Mouse (Mus musculus) limb, embryonic 10.5 days (tissue): ENCODE measurements at regions not wholly inside any gene's neighbourhood (a gene's known extent, or its start where the extent isn't known, plus 50 kb on each side); places are given as distances from the start of the nearest gene placed in this dataset.
A peak's percentile ranks its signal among the peaks of the same experiment; 100 is the strongest.

Experiments used
- DNase-seq: peaks from one replicate; pipeline ENCODE4 v3.0.0-alpha.2; 2017; ENCODE audit warnings: low spot score
- H3K27ac ChIP-seq: fragments of 300-500 bp; sonication (generic); 2 replicates; pipeline ENCODE4 v1.5.1; 2016; ENCODE audit warnings: mild to moderate bottlenecking
- H3K27me3 ChIP-seq: fragments of 300-500 bp; sonication (generic); 2 replicates; pipeline ENCODE4 v1.6.1; 2016; ENCODE audit warnings: low read depth, mild to moderate bottlenecking; ENCODE audit not compliant: poor library complexity, severe bottlenecking
- H3K36me3 ChIP-seq: fragments of 300-500 bp; sonication (generic); 2 replicates; pipeline ENCODE4 v1.6.1; 2016; ENCODE audit warnings: mild to moderate bottlenecking, moderate library complexity
- H3K4me1 ChIP-seq: fragments of 300-500 bp; sonication (generic); 2 replicates; pipeline ENCODE4 v1.6.1; 2016
- H3K4me3 ChIP-seq: fragments of 300-500 bp; sonication (generic); 2 replicates; pipeline ENCODE4 v1.5.1; 2016; ENCODE audit warnings: mild to moderate bottlenecking, moderate library complexity
- H3K9me3 ChIP-seq: fragments of 300-500 bp; sonication (generic); replicated peaks from 2 replicates; pipeline ENCODE4 v1.6.1; 2016; ENCODE audit warnings: mild to moderate bottlenecking
- WGBS: fragments of 180-500 bp; shearing (Covaris S2); methylation state at CpG from one replicate; pipeline ENCODE4 v1.1.7; 2016; 5-methylcytosine and 5-hydroxymethylcytosine counted together

DNA sequence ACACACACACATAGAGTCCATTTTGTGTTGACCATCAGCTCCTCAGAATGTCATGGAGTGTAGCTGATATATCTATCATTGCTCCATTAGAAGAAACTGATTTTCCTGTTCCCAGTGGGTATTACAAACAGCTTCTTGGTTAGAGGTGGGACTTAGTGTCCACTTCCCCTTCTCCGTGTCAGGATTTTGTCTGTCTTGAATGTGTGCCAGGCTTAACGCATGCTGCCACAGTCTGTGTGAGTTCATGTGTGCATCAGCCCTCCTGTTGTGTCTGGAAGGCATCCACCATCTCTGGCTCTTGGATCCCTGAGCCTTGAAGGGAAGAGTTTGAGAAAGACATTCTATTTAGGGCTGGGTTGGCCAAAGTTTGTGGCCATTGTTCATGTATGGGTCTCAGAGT, 57.2 kb upstream of the Slc1a1 start:
- 89% methylated on average over 2 of the region's 2 CpGs for WGBS
- H3K9me3 ChIP-seq: no peaks in the 10 kb centered on the region
- H3K27ac ChIP-seq: no peak overlapping the region
- no peaks in the 10 kb centered on the region for H3K36me3 ChIP-seq
- peaks cover 2% of the 10 kb centered on the region; the same call in 1 of the 2 replicates for H3K4me1 ChIP-seq
- H3K27me3 ChIP-seq: no peaks in the 10 kb centered on the region
- no peak for DNase-seq
- H3K4me3 ChIP-seq: no peak overlapping the region

DNA sequence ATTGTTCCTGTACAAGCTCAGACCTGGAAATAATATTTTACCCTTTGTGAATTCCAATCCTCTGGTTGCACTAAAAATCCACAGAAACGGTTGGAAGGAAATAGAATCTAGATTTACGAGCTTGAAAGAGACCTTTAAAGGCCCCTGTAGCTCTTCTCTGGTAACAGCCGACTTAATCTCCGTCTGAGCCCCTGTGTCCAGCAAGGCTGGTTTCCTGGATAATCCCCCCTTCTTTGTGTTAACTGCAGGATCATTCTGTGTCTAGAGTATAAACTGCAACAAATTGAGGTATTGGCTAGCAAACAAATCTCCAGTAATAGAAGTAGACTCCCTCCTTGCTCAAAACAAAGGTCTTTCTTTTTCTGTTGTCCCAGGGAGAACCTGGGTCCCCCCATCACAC, 56.5 kb upstream of the Slc1a1 start:
- Histone ChIP-seq H3K4me1 (peaks cover 5% of the 10 kb centered on the region; the same call in 1 of the 2 replicates), H3K27ac (0 out of 2 replicates have a peak overlapping the region, but pooled peaks have one; percentile 50), H3K36me3 (no peaks in the 10 kb centered on the region), H3K4me3 (no peak overlapping the region), H3K27me3 (no peaks in the 10 kb centered on the region), H3K9me3 (no peaks in the 10 kb centered on the region)
- no peak for DNase-seq
- WGBS: 48% methylated on average over 4 of the region's 4 CpGs

DNA sequence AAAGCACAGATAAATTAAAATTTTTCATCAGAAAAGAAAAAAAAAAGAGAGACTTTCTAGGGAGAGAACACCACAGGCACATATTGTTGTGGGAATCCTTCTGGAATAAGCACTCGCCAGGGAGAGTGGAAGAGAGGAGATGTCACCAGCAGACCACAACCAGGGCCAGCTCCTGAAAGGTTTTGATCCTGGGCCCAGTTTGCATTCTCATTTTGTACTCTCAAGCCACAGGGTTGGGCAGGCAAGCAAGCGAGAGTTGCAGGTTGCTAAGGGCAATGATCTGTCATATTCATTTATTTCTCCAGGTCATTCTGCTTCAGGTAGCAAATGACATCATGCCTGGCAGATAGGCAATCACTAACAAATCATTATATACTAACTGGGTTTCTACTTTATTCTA, 52.9 kb upstream of the Slc1a1 start:
- no peak overlapping the region for H3K4me3 ChIP-seq
- H3K4me1 ChIP-seq: peaks cover 5% of the 10 kb centered on the region; the same call in 1 of the 2 replicates
- H3K9me3 ChIP-seq: no peaks in the 10 kb centered on the region
- no peaks in the 10 kb centered on the region for H3K36me3 ChIP-seq
- WGBS: 85% methylated on average over 2 of the region's 2 CpGs
- no peak overlapping the region for H3K27ac ChIP-seq
- no peak for DNase-seq
- H3K27me3 ChIP-seq: no peaks in the 10 kb centered on the region
